Mouse (Mus musculus): ENCODE data around the gene Wipf1.

Gene Wipf1

GRCm38 (mm10) chr2:73470146-73470630 lies 59.3 kb downstream of the Wipf1 start:
- peak; percentile 37 to 51 for DNase-seq (ENCODE audit: low read depth in 2 of 2, low spot score in 2 of 2)

GRCm38 (mm10) chr2:73469552-73469951 lies 60.0 kb downstream of the Wipf1 start:
- DNase-seq (ENCODE audit: low read depth in 2 of 2, low spot score in 2 of 2), result no peak

GRCm38 (mm10) chr2:73468993-73469392 lies 60.5 kb downstream of the Wipf1 start:
- no peak for DNase-seq (ENCODE audit: low read depth in 2 of 2, low spot score in 2 of 2)

GRCm38 (mm10) chr2:73467071-73467851 lies 62.3 kb downstream of the Wipf1 start:
- DNase-seq (ENCODE audit: low read depth in 2 of 2, low spot score in 2 of 2), result no peak

DNA sequence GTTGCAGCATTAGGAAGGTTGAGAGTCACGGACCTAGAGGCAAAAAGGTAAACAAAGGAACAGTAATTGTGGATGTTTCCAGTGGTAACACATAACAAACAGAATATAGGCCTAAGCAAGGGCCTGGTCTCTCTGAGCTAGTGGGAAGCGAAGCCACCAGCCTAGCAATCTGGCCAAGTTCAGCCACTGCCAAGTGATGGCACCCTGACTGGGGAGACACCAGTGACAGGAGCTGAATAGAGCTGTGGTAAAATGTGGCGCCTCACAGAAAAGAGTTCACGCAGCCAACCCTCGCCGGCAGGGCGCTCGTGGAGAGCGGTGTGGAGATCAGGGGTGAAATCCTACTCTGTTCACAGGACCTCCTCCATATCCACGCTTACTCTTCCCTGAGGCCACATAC lies 63.1 kb downstream of the Wipf1 start:
- no peak for DNase-seq (ENCODE audit: low read depth in 2 of 2, low spot score in 2 of 2)

DNA sequence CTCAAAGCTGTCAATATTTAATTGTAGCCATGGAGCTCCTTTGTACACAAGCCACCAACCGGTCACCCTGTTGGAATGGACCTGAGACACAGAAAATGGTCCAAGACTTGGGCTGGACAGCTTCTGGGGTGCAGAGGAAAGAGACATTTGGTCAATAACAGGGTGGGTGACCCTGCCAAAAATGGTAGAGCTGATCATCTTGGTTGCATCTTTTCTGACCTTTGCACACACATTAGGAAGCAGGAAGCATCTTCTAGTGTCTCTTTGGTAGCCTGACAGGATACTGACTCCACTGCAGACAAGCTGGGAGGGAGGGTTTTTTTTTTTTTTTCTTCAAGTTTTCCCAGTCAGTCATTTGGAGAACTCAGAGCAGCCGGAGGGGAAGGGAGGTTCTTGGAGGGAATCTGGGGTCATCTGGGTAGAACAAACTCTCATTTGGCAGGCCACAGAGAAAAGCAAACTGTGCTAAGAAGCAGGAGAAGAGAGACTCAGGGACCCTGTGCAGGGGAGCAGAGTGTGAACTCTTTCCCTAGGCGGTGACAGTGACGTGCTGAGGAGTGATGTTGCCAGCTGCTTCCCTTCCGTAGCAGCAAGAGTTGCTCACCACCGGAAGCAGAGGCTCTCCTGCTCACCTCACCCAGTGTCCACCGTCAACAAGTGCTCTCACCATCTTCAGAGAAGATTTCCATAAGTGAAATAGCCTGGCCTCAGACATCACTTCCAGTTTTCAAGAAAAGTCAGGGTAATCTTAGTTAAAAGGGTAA lies 65.9 kb downstream of the Wipf1 start:
- no peak for DNase-seq (ENCODE audit: low read depth in 2 of 2, low spot score in 2 of 2)

GRCm38 (mm10) chr2:73462757-73463339 lies 66.7 kb downstream of the Wipf1 start:
- DNase-seq (ENCODE audit: low read depth in 2 of 2, low spot score in 2 of 2), result no peak

DNA sequence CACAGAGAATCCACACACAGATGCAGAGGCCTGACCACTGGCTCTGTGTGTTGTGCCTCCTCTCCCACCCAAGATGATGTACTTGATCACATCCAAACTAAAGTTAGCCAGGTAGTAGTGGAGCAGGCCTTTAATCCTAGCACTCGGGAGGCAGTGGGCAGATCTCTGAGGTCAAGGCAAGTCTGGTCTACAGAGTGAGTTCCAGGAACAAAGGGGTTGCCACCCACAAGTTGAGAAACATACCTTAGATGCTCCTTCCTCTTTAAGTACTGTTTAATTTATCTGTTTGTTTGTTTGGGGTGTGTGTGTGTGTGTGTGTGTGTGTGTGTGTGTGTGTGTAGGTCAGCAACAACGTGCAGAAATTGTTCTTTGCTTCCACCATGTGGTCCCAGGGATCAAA lies 67.3 kb downstream of the Wipf1 start:
- DNase-seq (ENCODE audit: low read depth in 2 of 2, low spot score in 2 of 2), result no peak

GRCm38 (mm10) chr2:73460168-73460567 lies 69.4 kb downstream of the Wipf1 start:
- no peak for DNase-seq (ENCODE audit: low read depth in 2 of 2, low spot score in 2 of 2)

GRCm38 (mm10) chr2:73459607-73460153 lies 69.9 kb downstream of the Wipf1 start:
- DNase-seq (ENCODE audit: low read depth in 2 of 2, low spot score in 2 of 2), result no peak

DNA sequence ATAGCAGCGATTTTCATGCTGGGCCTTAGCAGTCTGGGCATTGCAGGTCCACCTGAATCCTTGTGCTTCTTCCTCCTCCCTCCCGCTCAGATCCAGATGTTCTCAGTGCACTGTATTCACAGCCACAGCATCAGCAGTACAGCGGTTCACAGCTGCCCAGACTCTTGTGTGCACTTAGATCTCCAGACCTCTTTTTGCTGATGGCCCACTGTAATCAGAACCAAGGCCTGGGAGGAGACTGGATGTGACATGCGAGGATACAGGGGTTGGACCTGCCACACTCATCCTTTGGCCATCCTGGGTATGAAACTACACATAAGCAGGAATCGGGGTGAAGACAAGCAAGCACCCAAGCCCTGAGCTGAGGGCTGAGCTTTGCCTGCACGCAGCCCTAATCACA lies 72.6 kb downstream of the Wipf1 start:
- DNase-seq (ENCODE audit: low read depth in 2 of 2, low spot score in 2 of 2), result no peak

- DNase-seq (ENCODE audit: low read depth in 2 of 2, low spot score in 2 of 2), result no peak
Measured at GRCm38 (mm10) chr2:73456154-73456553, 73.4 kb downstream of the Wipf1 start.

DNA sequence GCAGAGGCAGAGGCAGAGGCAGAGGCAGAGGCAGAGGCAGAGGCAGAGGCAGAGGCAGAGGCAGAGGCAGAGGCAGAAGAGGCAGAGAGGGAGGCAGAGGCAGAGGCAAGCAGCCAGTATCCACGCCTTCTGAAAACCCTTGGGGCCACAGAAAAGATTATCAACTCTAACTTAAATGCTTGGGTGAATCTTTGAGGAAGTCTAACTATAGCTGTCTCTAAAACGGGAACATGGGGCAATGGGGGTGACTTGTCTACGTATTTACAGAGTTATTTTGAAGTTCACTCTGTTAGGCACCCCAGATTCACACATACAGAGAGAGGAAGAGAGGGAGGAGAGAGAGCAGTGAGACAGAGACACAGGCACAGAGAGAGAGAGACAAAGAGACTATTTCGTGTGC lies 74.0 kb downstream of the Wipf1 start:
- DNase-seq (ENCODE audit: low read depth in 2 of 2, low spot score in 2 of 2), result no peak

DNA sequence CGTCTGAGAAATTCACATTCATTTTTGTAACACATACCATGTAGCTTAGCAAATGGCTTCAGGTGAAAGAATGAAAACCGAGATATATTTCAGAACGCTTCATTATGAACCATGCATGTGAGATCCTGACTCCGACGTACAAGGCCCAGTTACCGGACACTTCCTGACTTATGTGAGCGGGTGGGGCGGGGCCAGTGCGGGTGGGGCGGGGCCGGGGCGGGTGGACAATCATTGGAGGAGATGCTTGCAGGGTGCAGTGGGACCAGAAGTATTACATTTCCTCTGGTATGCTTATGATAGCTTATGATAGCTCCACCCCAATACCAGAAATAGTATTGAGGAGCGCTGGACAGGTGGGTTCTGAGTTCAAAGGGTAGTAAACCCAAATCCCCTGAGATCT lies 74.9 kb downstream of the Wipf1 start:
- DNase-seq (ENCODE audit: low read depth in 2 of 2, low spot score in 2 of 2), result no peak

DNA sequence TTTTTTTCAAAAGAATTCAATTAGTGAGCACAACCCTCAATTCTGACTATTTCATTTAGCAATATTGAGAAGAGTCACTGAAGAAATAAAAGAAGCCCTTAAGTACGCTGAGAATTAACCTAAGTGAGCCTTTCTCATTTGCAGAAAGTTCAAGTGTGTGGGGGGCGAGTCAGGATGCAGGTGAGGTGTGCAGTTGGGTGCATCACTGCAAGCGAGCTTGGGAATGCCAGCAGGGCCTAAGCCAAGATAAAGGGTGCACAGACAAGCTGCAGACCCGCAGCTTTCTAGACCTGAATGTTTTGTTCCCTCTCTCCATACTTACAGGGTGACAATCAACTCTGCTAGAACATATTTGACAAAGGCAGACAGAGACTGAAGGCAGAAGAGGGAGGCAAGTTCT lies 75.3 kb downstream of the Wipf1 start:
- DNase-seq (ENCODE audit: low read depth in 2 of 2, low spot score in 2 of 2), result no peak

- no peak for DNase-seq (ENCODE audit: low read depth in 2 of 2, low spot score in 2 of 2)
Measured at GRCm38 (mm10) chr2:73453717-73454116, 75.8 kb downstream of the Wipf1 start.

DNA sequence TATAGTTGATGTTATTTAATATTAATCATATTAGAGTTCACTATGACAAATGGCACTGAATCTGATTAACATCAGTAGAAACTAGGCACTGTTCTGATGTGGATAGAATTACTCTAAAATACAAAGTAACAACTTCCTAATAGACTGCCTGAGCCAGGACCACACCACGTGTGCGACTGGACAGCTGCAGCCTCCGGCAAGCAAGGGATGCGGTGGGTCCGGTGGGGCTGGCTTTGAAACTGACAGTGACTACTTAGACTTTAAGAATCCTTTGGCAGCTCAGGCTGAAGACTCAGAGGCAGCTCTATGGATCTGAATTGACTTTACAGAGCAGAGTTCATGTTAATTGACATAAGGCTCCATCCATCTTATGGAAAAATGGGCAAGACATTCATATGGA lies 76.4 kb downstream of the Wipf1 start:
- no peak for DNase-seq (ENCODE audit: low read depth in 2 of 2, low spot score in 2 of 2)

- DNase-seq (ENCODE audit: low read depth in 2 of 2, low spot score in 2 of 2), result no peak
Measured at GRCm38 (mm10) chr2:73452556-73452955, 77.0 kb downstream of the Wipf1 start.

GRCm38 (mm10) chr2:73451541-73451940 lies 78.0 kb downstream of the Wipf1 start:
- DNase-seq (ENCODE audit: low read depth in 2 of 2, low spot score in 2 of 2), result no peak

DNA sequence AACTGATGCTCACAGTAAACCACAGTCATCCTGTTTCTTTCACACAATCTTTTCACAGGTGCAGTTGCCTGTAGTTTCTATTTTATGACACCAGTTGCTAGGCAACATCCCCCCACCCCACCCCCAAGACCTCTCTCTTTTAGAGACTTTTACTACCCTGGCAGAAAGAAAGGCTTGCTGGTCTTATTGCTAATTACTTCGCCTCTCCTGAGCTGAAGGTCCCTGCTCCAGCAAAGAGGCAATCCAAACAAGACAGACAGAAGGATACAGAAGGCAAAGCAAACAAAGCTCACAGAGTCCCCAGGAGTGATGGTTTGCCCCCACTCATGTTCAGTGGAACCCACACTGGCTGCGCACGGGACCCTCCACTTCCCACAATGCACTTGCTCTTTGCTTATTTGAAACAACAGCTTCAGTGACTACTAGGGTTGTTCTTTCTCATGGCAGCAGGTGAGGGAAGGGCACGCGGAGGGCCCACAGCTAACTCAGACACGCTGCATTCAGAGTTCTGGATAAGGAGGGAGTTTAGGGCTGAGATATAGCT lies 79.3 kb downstream of the Wipf1 start:
- DNase-seq (ENCODE audit: low read depth in 2 of 2, low spot score in 2 of 2), result peak; percentile 39 to 62

DNA sequence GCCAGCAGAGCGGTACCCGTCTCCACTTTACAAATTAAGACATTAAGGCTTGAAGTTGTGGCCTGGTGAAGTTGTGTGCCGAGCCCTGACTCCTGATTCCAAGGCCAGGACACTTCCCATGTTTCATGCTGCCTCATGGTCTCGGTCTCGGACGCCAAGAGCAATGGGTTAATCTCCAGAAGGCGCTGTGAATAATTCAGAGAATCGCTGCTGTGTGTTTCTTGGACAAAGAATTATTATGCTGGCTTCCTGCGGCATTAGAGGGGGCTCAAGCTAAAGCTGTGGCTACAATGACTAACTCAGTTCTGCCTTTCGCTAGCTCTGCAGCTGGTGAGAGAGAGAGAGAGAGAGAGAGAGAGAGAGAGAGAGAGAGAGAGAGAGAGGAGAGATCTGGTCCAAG lies 85.5 kb downstream of the Wipf1 start:
- DNase-seq (ENCODE audit: low read depth in 2 of 2, low spot score in 2 of 2), result no peak

Measured in CD8-positive naive resting alpha-beta T cell, adult 2 months (primary cell).